Mouse (Mus musculus) spleen, postnatal 10 days (tissue): ENCODE measurements around the gene Tmcc2.
"Not testable (repeated sequence)": the region's sequence is repeated elsewhere in the genome, so short reads cannot be mapped to it uniquely, and the experiment has no call there.

Experiments
- DNase-seq, 2 experiments: peaks; one replicate each; pipeline ENCODE4 v3.0.0; 2021 to 2022; ENCODE audit warnings: low spot score in 2 of 2

Gene Tmcc2

GRCm38 (mm10) chr1:132370681-132371173, 20.4 kb downstream of the Tmcc2 start:
- no peak for DNase-seq

GRCm38 (mm10) chr1:132367692-132368506, 23.2 kb downstream of the Tmcc2 start:
- DNase-seq, result peak; percentile 85 to 90

GRCm38 (mm10) chr1:132366937-132367336, 24.1 kb downstream of the Tmcc2 start:
- DNase-seq, result no peak

- DNase-seq, result no peak
These were observed 24.8 kb downstream of the Tmcc2 start for GRCm38 (mm10) chr1:132366235-132366634.

GRCm38 (mm10) chr1:132365645-132366044, 25.4 kb downstream of the Tmcc2 start:
- DNase-seq, result no peak

GRCm38 (mm10) chr1:132364896-132365557, 26.1 kb downstream of the Tmcc2 start:
- no peak for DNase-seq

- DNase-seq, result no peak
These were observed 26.7 kb downstream of the Tmcc2 start for GRCm38 (mm10) chr1:132364388-132364787.

GRCm38 (mm10) chr1:132361959-132362358, 29.1 kb downstream of the Tmcc2 start:
- DNase-seq, result no peak

- no peak for DNase-seq
These were observed 34.2 kb downstream of the Tmcc2 start for GRCm38 (mm10) chr1:132356841-132357240.

GRCm38 (mm10) chr1:132355841-132356242, 35.2 kb downstream of the Tmcc2 start:
- peak; percentile 81 to 86 for DNase-seq

- DNase-seq, result peak in 1 of 2 experiments; percentile 46
These were observed 35.9 kb downstream of the Tmcc2 start for GRCm38 (mm10) chr1:132355162-132355601.

- no peak for DNase-seq
These were observed 36.8 kb downstream of the Tmcc2 start for GRCm38 (mm10) chr1:132354234-132354633.

- DNase-seq, result no peak
These were observed 37.7 kb downstream of the Tmcc2 start for GRCm38 (mm10) chr1:132353389-132353788.

- no peak for DNase-seq
These were observed 40.0 kb downstream of the Tmcc2 start for GRCm38 (mm10) chr1:132351058-132351457.

- not testable (repeated sequence) for DNase-seq
These were observed 41.5 kb downstream of the Tmcc2 start for GRCm38 (mm10) chr1:132349601-132350000.

GRCm38 (mm10) chr1:132349049-132349448, 42.0 kb downstream of the Tmcc2 start:
- not testable (repeated sequence) for DNase-seq

GRCm38 (mm10) chr1:132348401-132348800, 42.7 kb downstream of the Tmcc2 start:
- DNase-seq, result no peak

- DNase-seq, result no peak
These were observed 44.1 kb downstream of the Tmcc2 start for GRCm38 (mm10) chr1:132346951-132347350.

GRCm38 (mm10) chr1:132346134-132346851, 44.8 kb downstream of the Tmcc2 start:
- no peak for DNase-seq

- DNase-seq, result no peak
These were observed 45.6 kb downstream of the Tmcc2 start for GRCm38 (mm10) chr1:132345514-132345913.

GRCm38 (mm10) chr1:132343656-132344055, 47.4 kb downstream of the Tmcc2 start:
- no peak for DNase-seq

GRCm38 (mm10) chr1:132343191-132343590, 47.9 kb downstream of the Tmcc2 start:
- DNase-seq, result no peak
